Mouse (Mus musculus) G1E (cell line): ENCODE measurements around the gene Ms4a15.

ENCODE experiments used
- CTCF ChIP-seq: IDR thresholded peaks from 2 replicates; pipeline ENCODE4 v1.5.1; 2012; ENCODE audit warnings: low read depth, low read length, inconsistent platforms, mixed read lengths
- GATA1 ChIP-seq: IDR thresholded peaks from 2 replicates; pipeline ENCODE4 v1.6.1; 2012; ENCODE audit warnings: borderline replicate concordance, low read length, inconsistent platforms, mixed read lengths
- GATA2 ChIP-seq: IDR thresholded peaks from 2 replicates; pipeline ENCODE4 v1.6.1; 2012; ENCODE audit warnings: low read depth, low read length, inconsistent platforms, borderline replicate concordance
- POLR2AphosphoS5 ChIP-seq: IDR thresholded peaks from 2 replicates; pipeline ENCODE4 v1.6.1; 2012; ENCODE audit warnings: low read depth, low read length, inconsistent platforms; ENCODE audit not compliant: insufficient replicate concordance
- TAL1 ChIP-seq: conservative IDR thresholded peaks from 2 replicates; pipeline ENCODE4 v1.6.1; 2012; ENCODE audit warnings: low read depth, low read length, inconsistent platforms, mixed read lengths

GRCm38 (mm10) chr19:10980210-10980609, 12.8 kb downstream of the Ms4a15 start:
- TF ChIP-seq CTCF: no peak
- TF ChIP-seq GATA1: no peak
- no peak for TF ChIP-seq TAL1
- no peak for TF ChIP-seq POLR2AphosphoS5
- no peak for TF ChIP-seq GATA2
